Mouse (Mus musculus) thymus, adult 2 months (tissue): ENCODE results near the gene Ccdc157. TPM values are rescaled to one million over a fixed set of nuclear protein-coding genes. Genes with fewer than 3 reads are reported as not detected.
"Not testable (repeated sequence)": the region's sequence is repeated elsewhere in the genome, so short reads cannot be mapped to it uniquely, and the experiment has no call there.

ENCODE experiments used
- DNase-seq: peaks from one replicate; pipeline ENCODE4 v3.0.0; 2021
- H3K27ac ChIP-seq: fragments of 200-500 bp; 2 replicates; pipeline ENCODE4 v1.5.1; 2012; ENCODE audit warnings: low read length, control low read depth; ENCODE audit not compliant: control insufficient read depth, insufficient read depth
- H3K27me3 ChIP-seq: fragments of 200-500 bp; 2 replicates; pipeline ENCODE4 v1.6.1; 2012; ENCODE audit warnings: mild to moderate bottlenecking, low read length, moderate library complexity, mixed read lengths; ENCODE audit not compliant: control insufficient read depth, insufficient read depth
- H3K36me3 ChIP-seq: fragments of 200-500 bp; 2 replicates; pipeline ENCODE4 v1.6.1; 2012; ENCODE audit warnings: mild to moderate bottlenecking, low read length, moderate library complexity; ENCODE audit not compliant: control insufficient read depth, insufficient read depth
- H3K4me1 ChIP-seq: fragments of 200-500 bp; replicated peaks from 2 replicates; pipeline ENCODE4 v1.6.1; 2012; ENCODE audit warnings: low read length; ENCODE audit not compliant: control insufficient read depth, insufficient read depth
- H3K4me3 ChIP-seq: fragments of 200-500 bp; 2 replicates; pipeline ENCODE4 v1.5.1; 2012; ENCODE audit warnings: mild to moderate bottlenecking, low read length, control low read depth, moderate library complexity; ENCODE audit not compliant: control insufficient read depth, insufficient read depth
- CTCF ChIP-seq: fragments of 200-500 bp; IDR thresholded peaks from 2 replicates; pipeline ENCODE4 v1.5.1; 2012; ENCODE audit warnings: mild to moderate bottlenecking, control low read depth, low read length, moderate library complexity, borderline replicate concordance; ENCODE audit not compliant: control insufficient read depth, poor library complexity, insufficient read depth; ENCODE audit errors: extremely low read depth
- POLR2A ChIP-seq: fragments of 200-500 bp; IDR thresholded peaks from 2 replicates; pipeline ENCODE4 v1.6.1; 2012; ENCODE audit warnings: mild to moderate bottlenecking, low read length, control low read depth, moderate library complexity; ENCODE audit not compliant: control insufficient read depth, poor library complexity, insufficient read depth; ENCODE audit errors: extremely low read depth
- WGBS: fragments of 180-500 bp; shearing (Covaris S2); methylation state at CpG from one replicate; pipeline ENCODE4 v1.1.7; 2018; 5-methylcytosine and 5-hydroxymethylcytosine counted together
- polyA plus RNA-seq: library from polyadenylated mRNA; depleted of rRNA; stranded (reverse); fragments of >200 nt; gene quantifications from 2 replicates; pipeline ENCODE4 v1.2.3, GENCODE M21; 2012

Ccdc157 gene
- polyA plus RNA-seq, 1 experiment = 7.8 TPM

DNA sequence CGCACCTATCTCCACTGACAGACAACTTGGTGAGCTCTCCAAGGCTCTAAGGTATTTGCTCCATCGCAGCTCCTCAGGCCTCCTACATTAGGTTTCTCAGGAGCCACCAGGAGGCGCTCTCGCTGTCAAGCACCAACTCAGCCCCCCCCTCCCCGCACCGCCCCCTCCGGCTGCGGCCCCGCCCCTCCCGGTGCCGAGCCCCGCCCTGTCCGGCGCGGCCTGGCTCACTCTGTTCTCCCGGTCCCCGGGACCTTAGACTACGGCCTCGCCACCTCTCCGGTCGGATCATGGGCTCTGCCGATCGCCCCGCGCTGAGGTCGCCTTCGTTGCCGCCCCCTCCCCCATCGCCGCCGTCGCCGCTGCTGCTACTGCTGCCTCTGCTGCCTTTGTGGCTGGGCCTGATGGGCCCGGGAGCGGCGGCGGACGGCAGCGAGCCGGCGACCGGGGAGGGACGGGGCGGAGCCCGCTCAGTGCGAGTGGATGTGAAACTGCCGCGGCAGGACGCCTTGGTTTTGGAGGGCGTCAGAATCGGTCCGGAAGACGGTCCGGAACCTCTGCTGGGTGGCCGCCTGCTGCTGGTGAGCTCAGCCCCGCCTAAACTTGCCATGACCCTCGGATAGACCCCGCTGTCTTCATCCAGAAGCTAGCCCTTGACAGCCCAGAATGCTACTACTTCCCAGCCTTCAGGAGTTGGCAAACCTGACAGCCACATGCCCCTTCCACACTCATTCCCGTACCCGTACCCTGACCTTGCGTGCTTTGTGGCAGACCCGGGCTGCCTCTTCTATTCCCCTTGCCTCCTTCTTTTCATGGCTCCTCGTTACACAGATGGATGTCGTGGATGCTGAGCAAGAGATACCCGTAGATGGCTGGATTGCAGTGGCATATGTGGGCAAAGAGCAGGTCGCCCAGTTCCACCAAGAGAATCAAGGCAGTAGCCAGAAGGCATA, 24.8 kb downstream of the Ccdc157 start, which contains the start of gene Rnf215:
Rnf215 (plus strand) TSS at position 217 of the 950 bp plus-strand sequence.
- DNase-seq = peak; percentile 84
- 3% methylated on average over 63 of the region's 66 CpGs for WGBS
- TF ChIP-seq CTCF (0 out of 2 replicates have a peak, but pooled peaks have one; percentile 4), POLR2A (peak; percentile 24; the same call in 1 of the 2 replicates)
- peaks cover 10% of the 10 kb centered on the region for H3K4me1 ChIP-seq
- H3K27ac ChIP-seq = no peak within 1 kb of the TSS
- peak within 1 kb of the TSS; percentile 97 for H3K4me3 ChIP-seq
- H3K27me3 ChIP-seq = no peaks in the 10 kb centered on the region
- H3K36me3 ChIP-seq = no peaks in the 10 kb centered on the region

GRCm38 (mm10) chr11:4134400-4134799, 25.7 kb downstream of the Ccdc157 start:
- WGBS = 55% methylated on average over 6 of the region's 6 CpGs
- no peak overlapping the region for H3K4me3 ChIP-seq

GRCm38 (mm10) chr11:4133450-4133849, 26.6 kb downstream of the Ccdc157 start:
- no peak for TF ChIP-seq POLR2A
- TF ChIP-seq CTCF = no peak
- Histone ChIP-seq H3K4me1 (peaks cover 10% of the 10 kb centered on the region), H3K36me3 (no peaks in the 10 kb centered on the region), H3K27ac (no peak overlapping the region), H3K27me3 (no peaks in the 10 kb centered on the region), H3K4me3 (no peak overlapping the region)
- WGBS = 77% methylated on average over 3 of the region's 3 CpGs
- DNase-seq = peak; percentile 34

More at GRCm38 (mm10) chr11:4134400-4134799, 25.7 kb downstream of the Ccdc157 start:
- H3K4me1 ChIP-seq = peaks cover 10% of the 10 kb centered on the region
- no peak overlapping the region for H3K27ac ChIP-seq
- no peaks in the 10 kb centered on the region for H3K27me3 ChIP-seq
- no peaks in the 10 kb centered on the region for H3K36me3 ChIP-seq
- DNase-seq = no peak
- TF ChIP-seq CTCF = no peak
- no peak for TF ChIP-seq POLR2A

DNA sequence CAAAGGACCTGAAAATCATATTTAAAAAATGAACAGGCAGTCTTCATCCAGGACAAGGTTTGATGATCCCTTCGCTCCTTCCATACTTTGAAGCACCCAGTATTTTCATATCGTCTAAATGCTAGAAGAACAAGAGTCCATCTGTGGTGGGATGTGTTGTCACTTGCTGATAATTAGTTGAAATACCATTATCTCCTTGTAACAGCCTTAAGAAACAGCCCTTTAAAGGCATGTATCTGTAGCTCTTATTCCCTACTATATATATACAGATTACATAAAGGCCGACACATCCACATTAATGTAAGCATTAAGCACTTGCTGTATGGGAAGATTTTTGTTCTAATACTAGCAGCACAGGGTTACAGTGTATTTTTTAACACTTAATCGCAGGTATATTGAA, 31.6 kb downstream of the Ccdc157 start:
- not testable (repeated sequence) for DNase-seq

GRCm38 (mm10) chr11:4127059-4127458, 33.0 kb downstream of the Ccdc157 start:
- no peak for DNase-seq
- H3K4me3 ChIP-seq = no peak overlapping the region
- H3K4me1 ChIP-seq = peaks cover 9% of the 10 kb centered on the region
- H3K27me3 ChIP-seq = no peaks in the 10 kb centered on the region
- no peak for TF ChIP-seq CTCF
- no peak for TF ChIP-seq POLR2A
- no peak overlapping the region for H3K27ac ChIP-seq
- no peaks in the 10 kb centered on the region for H3K36me3 ChIP-seq
- 93% methylated on average over 1 of the region's 1 CpGs for WGBS

More for the DNA sequence above, 31.6 kb downstream of the Ccdc157 start:
- not testable (repeated sequence) for H3K27ac ChIP-seq, H3K4me1 ChIP-seq, H3K36me3 ChIP-seq, H3K27me3 ChIP-seq, H3K4me3 ChIP-seq
- 96% methylated on average over 4 of the region's 4 CpGs for WGBS

- 82% methylated on average over 5 of the region's 5 CpGs for WGBS
- no peaks in the 10 kb centered on the region for H3K36me3 ChIP-seq
- peaks cover 9% of the 10 kb centered on the region for H3K4me1 ChIP-seq
- peaks cover under 1% of the 10 kb centered on the region; the same call in 1 of the 2 replicates for H3K27me3 ChIP-seq
- no peak overlapping the region for H3K4me3 ChIP-seq
- DNase-seq = peak; percentile 14
- no peak for TF ChIP-seq CTCF
- H3K27ac ChIP-seq = no peak overlapping the region
These were observed 36.2 kb downstream of the Ccdc157 start for GRCm38 (mm10) chr11:4123922-4124321.
